Mouse (Mus musculus) A20 (cell line): ENCODE measurements around the gene H2-DMb2.

Source experiments
- DNase-seq: peaks from one replicate; pipeline ENCODE4 v3.0.0-alpha.2; 2011; ENCODE audit warnings: low read depth, low spot score

Gene H2-DMb2

GRCm38 (mm10) chr17:34179019-34179418 is 35.9 kb downstream of the H2-DMb2 start:
- DNase-seq: no peak

DNA sequence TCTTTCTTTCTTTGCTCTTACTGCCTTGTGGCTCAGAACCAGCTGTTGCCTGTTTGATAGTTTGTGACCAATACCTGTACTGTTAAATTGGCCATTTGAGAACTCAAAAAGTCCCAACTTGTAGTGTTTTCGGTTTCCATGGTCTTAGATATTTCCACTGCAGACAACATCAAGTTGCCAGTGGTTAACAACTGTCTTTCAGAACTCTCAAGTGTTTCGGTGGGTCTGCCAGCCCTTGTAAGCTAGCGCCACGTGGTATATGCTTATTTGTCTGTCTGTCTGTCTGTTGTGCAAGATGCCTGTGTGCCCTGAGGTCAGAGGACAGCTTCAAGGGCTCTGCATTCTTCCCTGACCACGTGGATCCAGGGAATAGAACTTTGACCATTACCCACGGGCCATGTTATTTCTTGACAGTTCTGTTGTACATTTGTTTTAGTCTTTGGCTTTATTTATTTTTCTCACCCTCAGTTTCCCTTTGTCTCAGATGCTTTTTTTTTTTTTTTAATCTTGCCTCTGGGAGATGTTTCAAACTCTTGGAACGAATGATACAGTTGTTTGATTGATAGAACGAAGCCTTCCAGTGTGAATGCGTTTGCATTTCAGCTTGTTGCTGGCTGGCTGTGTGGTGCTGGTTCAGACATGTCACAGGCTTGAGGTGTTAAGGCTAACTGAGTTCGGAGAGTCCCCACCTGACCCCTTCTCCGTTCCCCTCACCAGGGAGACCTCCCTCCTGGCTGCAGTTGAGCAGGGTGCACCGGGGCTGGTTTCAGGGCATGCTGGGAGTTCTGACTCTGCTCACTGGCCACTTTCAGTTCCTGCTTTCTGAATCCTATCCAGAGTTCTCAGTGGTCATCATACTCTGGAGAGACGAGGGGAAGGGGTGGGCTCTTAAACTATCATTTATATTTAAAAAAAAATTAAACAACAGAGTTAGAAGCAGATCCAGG is 37.1 kb downstream of the H2-DMb2 start:
- DNase-seq: peak; percentile 86

GRCm38 (mm10) chr17:34183564-34184219 is 40.6 kb downstream of the H2-DMb2 start:
- no peak for DNase-seq

- no peak for DNase-seq
Observed at GRCm38 (mm10) chr17:34185526-34185925, 42.4 kb downstream of the H2-DMb2 start.

DNA sequence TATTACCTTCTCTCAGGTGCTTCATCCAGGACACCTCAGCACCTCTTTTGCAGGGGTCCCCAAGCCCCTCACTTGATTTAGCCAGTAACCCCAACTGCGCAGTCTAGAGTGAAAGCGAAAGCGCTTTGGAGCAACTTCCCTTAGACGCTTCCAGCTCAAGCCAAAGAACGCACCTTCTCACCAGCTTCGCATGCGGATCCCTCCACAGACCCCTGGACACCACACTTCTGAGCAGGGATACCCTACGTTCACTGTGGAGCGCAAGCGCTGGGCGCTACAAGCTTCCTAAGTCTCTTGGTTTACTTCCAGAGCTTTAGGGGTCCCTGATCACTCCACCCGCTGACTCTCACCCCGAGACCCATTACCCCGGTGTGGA is 43.8 kb downstream of the H2-DMb2 start:
- no peak for DNase-seq

GRCm38 (mm10) chr17:34187261-34187916 is 44.3 kb downstream of the H2-DMb2 start, which contains the start of the genes Tap1 and Psmb9:
TSS of gene Tap1 (plus strand) at chr17:34187553.
TSS of gene Psmb9 (minus strand) at chr17:34187764.
- peak; percentile 98 for DNase-seq

- DNase-seq: peak; percentile 63
Observed at GRCm38 (mm10) chr17:34188010-34188409, 44.9 kb downstream of the H2-DMb2 start.

- no peak for DNase-seq
Observed at GRCm38 (mm10) chr17:34188986-34189385, 45.9 kb downstream of the H2-DMb2 start.

GRCm38 (mm10) chr17:34192852-34193251 is 49.7 kb downstream of the H2-DMb2 start:
- no peak for DNase-seq

GRCm38 (mm10) chr17:34193468-34193867 is 50.4 kb downstream of the H2-DMb2 start:
- DNase-seq: no peak

DNA sequence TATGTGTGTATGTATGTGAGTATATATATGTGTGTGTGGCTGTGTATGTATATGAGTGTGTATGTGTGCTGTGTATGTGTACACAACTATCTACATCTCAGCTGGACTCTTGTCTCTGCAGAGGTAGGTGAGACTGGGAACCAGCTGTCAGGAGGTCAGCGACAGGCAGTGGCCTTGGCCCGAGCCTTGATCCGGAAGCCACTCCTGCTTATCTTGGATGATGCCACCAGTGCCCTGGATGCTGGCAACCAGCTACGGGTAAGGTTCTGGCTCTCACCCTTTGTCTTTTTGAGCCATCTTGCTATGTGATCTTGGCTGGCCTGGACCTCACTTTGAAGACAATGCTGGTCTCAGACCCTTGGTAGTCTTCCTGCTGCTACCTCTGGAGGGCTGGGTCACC is 51.6 kb downstream of the H2-DMb2 start:
- no peak for DNase-seq

- peak; percentile 91 for DNase-seq
Observed at GRCm38 (mm10) chr17:34196491-34196890, 53.4 kb downstream of the H2-DMb2 start.

DNA sequence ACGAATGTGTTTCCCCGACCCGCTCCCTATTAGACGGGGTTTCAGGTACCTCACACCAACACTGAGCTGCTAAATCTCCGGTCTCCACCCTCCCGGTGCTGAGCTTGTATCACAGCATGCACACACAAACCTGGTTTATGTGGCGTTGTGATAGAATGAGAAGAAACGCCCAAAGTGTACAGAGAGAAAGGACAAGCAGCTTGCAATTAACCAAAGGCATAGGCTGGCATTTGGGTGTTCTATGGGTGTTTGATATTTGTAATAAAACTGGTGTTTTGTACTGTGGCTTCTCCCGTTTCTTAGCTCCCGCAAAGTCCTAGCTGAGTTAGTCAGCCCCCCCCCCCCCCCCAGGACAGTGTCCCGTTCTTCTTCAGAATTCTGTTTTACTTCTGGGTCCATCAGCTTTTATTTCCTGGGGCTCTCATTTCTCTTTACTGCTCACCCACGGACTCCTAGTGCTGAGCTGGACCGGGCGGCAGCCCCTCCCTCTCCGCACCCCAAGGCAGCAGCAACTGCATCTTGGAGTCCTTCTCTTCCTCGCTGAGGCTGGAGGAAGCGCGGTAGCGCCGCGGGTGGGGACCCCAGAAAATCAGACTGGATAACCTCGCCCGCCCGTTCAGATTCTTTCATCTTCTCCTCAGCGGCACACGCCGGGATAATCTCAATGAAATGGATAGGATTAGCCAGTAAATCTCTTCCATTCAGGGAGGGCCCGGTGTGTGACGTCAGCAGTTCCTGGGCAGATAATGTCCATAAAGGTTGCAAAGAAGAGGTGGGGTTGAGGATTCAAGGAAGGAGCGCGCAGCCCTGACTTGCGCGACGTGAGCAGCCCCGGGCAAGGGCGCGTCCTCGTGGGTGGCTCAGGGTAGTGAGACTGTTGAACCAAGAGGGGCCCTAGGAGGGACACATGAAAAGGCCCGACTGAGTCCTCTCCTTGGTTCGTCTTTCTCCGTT is 54.1 kb downstream of the H2-DMb2 start, which contains the start of gene Psmb8:
TSS of gene Psmb8 (plus strand) at position 781 of the 954 bp plus-strand sequence.
- DNase-seq: peak; percentile 94

- DNase-seq: peak; percentile 93
Observed at GRCm38 (mm10) chr17:34197904-34198520, 54.9 kb downstream of the H2-DMb2 start.

DNA sequence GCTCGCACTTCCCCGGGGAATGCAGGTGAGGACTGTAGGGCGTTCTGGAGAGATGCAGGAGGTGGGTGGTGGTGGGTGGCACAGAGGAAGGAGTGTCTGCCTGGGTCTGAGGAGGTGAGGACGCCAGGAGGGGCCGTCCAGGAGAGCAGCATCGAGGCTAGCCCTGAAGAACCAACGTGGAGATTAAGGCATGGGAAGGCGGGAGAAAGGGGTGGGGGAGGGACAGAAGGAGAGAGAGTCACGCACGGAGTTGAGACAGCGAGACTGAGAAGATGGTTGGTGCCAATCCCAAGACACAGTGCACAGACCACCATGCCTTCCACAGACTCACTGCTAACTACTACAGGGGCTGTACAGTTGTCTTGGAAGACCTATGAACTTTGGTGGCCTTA is 55.4 kb downstream of the H2-DMb2 start:
- no peak for DNase-seq

- no peak for DNase-seq
Observed at GRCm38 (mm10) chr17:34199050-34199619, 56.0 kb downstream of the H2-DMb2 start.

DNA sequence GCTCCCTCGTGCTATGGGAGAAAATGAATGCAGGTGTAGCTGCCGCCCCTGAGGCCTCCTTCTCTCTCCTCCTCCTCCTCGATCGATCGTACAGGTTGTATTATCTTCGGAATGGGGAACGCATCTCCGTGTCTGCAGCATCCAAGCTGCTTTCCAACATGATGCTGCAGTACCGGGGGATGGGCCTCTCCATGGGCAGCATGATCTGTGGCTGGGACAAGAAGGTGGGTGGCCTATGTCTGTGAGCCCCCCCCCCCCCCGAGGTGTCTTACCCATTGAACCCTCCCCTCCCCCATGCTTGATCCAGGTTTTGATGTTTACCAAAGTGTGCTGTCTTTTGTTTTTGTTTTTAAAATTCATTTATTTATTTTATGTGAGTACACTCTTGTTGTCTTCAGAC is 56.9 kb downstream of the H2-DMb2 start:
- DNase-seq: no peak

DNA sequence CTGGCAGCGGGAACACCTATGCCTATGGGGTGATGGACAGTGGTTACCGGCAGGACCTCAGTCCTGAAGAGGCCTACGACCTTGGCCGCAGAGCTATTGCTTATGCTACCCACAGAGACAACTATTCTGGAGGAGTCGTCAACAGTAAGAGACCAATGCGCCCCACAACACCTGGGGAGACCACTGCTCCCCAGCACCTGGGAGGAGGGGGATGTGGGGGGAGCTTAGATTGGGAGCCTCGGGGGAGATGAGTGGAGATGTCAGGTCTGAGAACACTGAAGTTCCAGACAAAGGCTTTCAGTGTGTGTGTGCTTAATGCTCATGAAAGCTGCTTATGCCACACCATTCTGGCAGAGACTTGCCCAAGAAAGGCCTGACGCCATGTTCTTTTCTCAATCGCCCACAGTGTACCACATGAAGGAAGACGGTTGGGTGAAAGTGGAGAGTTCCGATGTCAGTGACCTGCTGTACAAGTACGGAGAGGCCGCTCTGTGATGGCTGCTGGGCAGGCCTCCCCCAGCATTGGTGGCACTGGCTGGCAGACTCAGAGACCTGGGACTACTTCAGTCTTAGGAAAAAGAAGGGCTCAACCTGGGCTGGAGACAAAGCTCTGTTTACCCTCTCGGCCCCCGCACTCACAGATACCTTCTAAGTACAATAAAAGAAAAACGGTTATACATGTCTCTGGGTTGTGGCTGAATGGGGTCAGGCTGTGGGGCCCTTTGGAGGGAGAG is 57.8 kb downstream of the H2-DMb2 start:
- no peak for DNase-seq
